Mouse (Mus musculus) thymus, postnatal 4 days (tissue): ENCODE measurements around the gene Mrps33.

Experiments used
- DNase-seq: peaks from one replicate; pipeline ENCODE4 v3.0.0; 2021

Mrps33 gene

GRCm38 (mm10) chr6:39778506-39778905, 32.3 kb downstream of the Mrps33 start:
- DNase-seq = no peak

- DNase-seq = no peak
Observed at GRCm38 (mm10) chr6:39776275-39776674, 34.5 kb downstream of the Mrps33 start.

- no peak for DNase-seq
Observed at GRCm38 (mm10) chr6:39775029-39775428, 35.8 kb downstream of the Mrps33 start.

GRCm38 (mm10) chr6:39757229-39757628, 53.6 kb downstream of the Mrps33 start:
- DNase-seq = no peak
